Mouse (Mus musculus): Measurements from ENCODE around the gene Sult2b1. TPM values are rescaled to one million over a fixed set of nuclear protein-coding genes. Genes with fewer than 3 reads are reported as not detected.

The Sult2b1 gene
- polyA plus RNA-seq, 1 experiment from 2014 or later = 5.2 TPM

- Histone ChIP-seq H3K9me3 (no peaks in the 10 kb centered on the region), H3K4me3 (no peak overlapping the region; the same call in 1 of the 2 replicates), H3K4me2 (peak overlapping the region; percentile 88; the same call in 1 of the 2 replicates), H3K36me3 (peaks cover 57% of the 10 kb centered on the region), H3K4me1 (replicated peaks) (peaks cover 52% of the 10 kb centered on the region), H3K9ac (peak overlapping the region; percentile 96; the same call in 1 of the 2 replicates), H3K27me3 (no peaks in the 10 kb centered on the region), H3K27ac (no peak overlapping the region)
- no peak for ATAC-seq (ENCODE audit: low FRiP score)
- WGBS = 92% methylated on average over 16 of the region's 16 CpGs
Measured at GRCm38 (mm10) chr7:45719738-45720412, 64.6 kb downstream of the Sult2b1 start.

DNA sequence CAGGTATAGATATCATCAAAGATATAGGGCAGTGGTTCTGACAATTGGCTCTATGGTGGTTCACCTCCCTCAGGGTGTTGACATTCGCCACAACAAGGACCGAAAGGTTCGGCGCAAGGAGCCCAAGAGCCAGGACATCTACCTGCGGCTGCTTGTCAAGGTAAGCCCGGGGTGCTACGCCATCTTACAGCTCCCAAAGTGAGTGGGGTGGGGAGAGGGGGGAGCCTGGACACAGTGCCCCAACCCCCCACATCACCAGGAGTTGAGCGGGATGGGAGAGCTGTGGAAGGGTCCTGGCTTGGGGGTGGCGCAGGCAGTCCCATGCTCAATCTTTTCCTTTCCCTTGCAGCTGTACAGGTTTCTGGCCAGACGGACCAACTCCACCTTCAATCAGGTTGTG is 65.3 kb downstream of the Sult2b1 start:
- ATAC-seq (ENCODE audit: low FRiP score) = no peak
- WGBS = 84% methylated on average over 10 of the region's 10 CpGs
- H3K9ac ChIP-seq = peak overlapping the region; percentile 96
- H3K27me3 ChIP-seq = no peaks in the 10 kb centered on the region
- peak overlapping the region; percentile 88 for H3K4me2 ChIP-seq
- no peak overlapping the region for H3K27ac ChIP-seq
- peaks cover 59% of the 10 kb centered on the region for H3K4me1 ChIP-seq (replicated peaks)
- peak overlapping the region; percentile 86 for H3K4me3 ChIP-seq
- H3K36me3 ChIP-seq = peaks cover 50% of the 10 kb centered on the region
- no peaks in the 10 kb centered on the region for H3K9me3 ChIP-seq

- H3K4me1 ChIP-seq (replicated peaks) = peaks cover 64% of the 10 kb centered on the region
Measured at GRCm38 (mm10) chr7:45718331-45718730, 66.1 kb downstream of the Sult2b1 start.

GRCm38 (mm10) chr7:45717918-45718297 is 66.6 kb downstream of the Sult2b1 start, which contains the start of gene Sphk2:
TSS of gene Sphk2 (minus strand) at chr7:45718002.
- Histone ChIP-seq H3K4me3 (peak within 1 kb of the TSS; percentile 86), H3K9me3 (no peaks in the 10 kb centered on the region), H3K4me1 (replicated peaks) (peaks cover 64% of the 10 kb centered on the region), H3K27me3 (no peaks in the 10 kb centered on the region), H3K9ac (peak within 1 kb of the TSS; percentile 96), H3K36me3 (peaks cover 45% of the 10 kb centered on the region), H3K4me2 (peak within 1 kb of the TSS; percentile 94), H3K27ac (peak within 1 kb of the TSS; percentile 90)
- ATAC-seq (ENCODE audit: low FRiP score) = peak; percentile 65
- WGBS = 0% methylated on average over 41 of the region's 41 CpGs

More at GRCm38 (mm10) chr7:45718331-45718730, 66.1 kb downstream of the Sult2b1 start:
- Histone ChIP-seq H3K9ac (peak overlapping the region; percentile 96), H3K9me3 (no peaks in the 10 kb centered on the region), H3K4me3 (peak overlapping the region; percentile 86), H3K27me3 (no peaks in the 10 kb centered on the region), H3K36me3 (peaks cover 45% of the 10 kb centered on the region), H3K4me2 (peak overlapping the region; percentile 88), H3K27ac (peak overlapping the region; percentile 90)
- ATAC-seq (ENCODE audit: low FRiP score) = no peak
- under 1% methylated on average over 20 of the region's 20 CpGs for WGBS

- H3K4me1 ChIP-seq (replicated peaks) = peaks cover 69% of the 10 kb centered on the region
Measured at GRCm38 (mm10) chr7:45716952-45717917, 67.2 kb downstream of the Sult2b1 start.

DNA sequence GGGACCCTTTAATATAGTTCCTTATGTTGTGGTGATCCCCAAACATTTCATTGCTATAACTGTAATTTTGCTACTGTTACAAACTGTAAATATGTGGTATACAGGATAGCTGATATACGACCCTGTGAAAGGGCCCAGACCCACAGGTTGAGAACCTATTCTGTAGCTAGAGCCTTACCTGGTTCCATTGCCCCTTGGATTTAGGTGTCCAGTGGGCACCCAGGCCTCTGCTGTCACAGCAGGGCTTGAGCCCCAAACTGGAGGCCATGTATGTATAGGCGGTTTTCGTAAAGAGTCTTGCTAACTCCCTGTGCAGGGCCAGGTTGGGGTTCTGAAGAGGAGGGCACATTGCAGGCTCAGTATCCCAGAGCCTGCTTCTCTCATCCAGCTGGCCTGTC is 68.0 kb downstream of the Sult2b1 start:
- peak overlapping the region; percentile 81 for H3K9ac ChIP-seq
- H3K27ac ChIP-seq = no peak overlapping the region
- no peaks in the 10 kb centered on the region for H3K9me3 ChIP-seq
- H3K4me1 ChIP-seq (replicated peaks) = peaks cover 62% of the 10 kb centered on the region
- WGBS = 91% methylated on average over 3 of the region's 3 CpGs
- no peak for ATAC-seq (ENCODE audit: low FRiP score)
- no peaks in the 10 kb centered on the region for H3K27me3 ChIP-seq
- peaks cover 46% of the 10 kb centered on the region for H3K36me3 ChIP-seq
- H3K4me3 ChIP-seq = peak overlapping the region; percentile 86
- H3K4me2 ChIP-seq = peak overlapping the region; percentile 94

More at GRCm38 (mm10) chr7:45716952-45717917, 67.2 kb downstream of the Sult2b1 start:
- H3K4me3 ChIP-seq = peak overlapping the region; percentile 86
- peaks cover 46% of the 10 kb centered on the region for H3K36me3 ChIP-seq
- peak overlapping the region; percentile 81 for H3K9ac ChIP-seq
- H3K27ac ChIP-seq = peak overlapping the region; percentile 90
- no peaks in the 10 kb centered on the region for H3K27me3 ChIP-seq
- H3K4me2 ChIP-seq = peak overlapping the region; percentile 94
- peak; percentile 21 for ATAC-seq (ENCODE audit: low FRiP score)
- 10% methylated on average over 31 of the region's 31 CpGs for WGBS
- H3K9me3 ChIP-seq = no peaks in the 10 kb centered on the region

DNA sequence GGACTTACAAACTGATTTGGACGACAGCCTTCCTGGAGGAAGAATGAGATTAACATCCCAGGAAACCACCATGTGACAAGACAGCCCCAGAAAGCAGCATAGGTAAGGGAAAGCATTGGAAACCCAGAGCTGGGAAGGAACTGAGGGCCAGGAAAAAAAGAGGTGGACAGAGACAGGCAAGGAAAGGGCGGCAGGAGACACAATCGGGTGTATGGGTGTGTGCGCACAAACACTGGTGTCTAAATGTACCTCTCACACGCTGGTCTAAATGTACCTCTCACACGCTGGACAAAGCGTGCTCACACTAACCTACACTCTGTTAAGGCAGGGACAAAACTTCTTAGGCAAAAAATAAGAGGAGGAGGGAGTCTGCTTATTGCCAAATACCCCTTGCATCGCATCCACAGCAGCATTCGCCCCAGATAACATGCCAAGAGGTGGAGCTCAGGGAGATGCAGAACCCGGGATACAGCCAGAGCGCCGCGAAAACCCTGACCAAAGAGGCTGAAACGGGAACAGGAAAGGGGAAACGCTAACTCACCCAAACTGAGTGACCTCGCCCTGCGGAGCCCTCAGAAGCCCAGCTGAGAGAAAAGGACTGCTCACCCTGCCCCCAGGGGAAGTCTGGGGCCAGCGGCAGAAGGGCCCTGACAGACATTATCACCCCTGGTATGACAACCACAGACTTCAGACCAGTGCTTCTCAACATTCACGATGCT is 68.6 kb downstream of the Sult2b1 start:
- no peak for ATAC-seq (ENCODE audit: low FRiP score)
- Histone ChIP-seq H3K4me2 (peak overlapping the region; percentile 94), H3K9ac (peak overlapping the region; percentile 81), H3K36me3 (peaks cover 46% of the 10 kb centered on the region), H3K27ac (peak overlapping the region; percentile 78), H3K27me3 (no peaks in the 10 kb centered on the region), H3K4me3 (peak overlapping the region; percentile 86), H3K4me1 (replicated peaks) (peaks cover 56% of the 10 kb centered on the region), H3K9me3 (no peaks in the 10 kb centered on the region)
- whole genome bisulfite sequencing = 85% methylated on average over 19 of the region's 19 CpGs

DNA sequence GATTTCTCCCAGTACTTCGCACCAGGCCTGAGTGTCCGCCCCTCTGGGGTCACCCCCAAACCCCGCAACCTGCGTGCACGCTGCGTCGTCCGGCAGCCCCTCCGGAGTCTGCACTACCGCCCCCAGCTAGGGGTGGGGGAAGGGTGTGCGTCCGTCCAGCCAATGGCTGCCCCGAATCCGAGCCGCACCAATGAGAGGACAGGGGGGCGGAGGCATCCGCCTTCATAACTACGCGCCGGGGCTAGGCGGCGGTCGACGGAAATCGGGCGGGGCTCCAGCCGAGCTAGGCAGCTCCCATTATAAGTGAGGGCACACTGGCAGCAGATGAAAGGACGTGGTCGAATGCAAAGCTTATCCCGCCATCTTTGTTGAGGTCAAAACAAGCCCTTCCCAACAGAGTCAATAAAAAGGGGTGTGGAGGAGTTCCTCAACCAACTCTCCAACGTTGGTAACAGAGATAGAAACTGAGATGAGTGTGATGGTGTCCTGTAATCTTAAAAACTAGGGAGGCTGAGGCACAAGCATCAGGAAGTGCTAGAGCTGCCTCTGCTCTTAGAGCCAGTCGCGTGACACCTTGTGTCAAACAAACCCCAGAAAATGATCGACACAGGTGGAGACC is 69.3 kb downstream of the Sult2b1 start, which contains the start of gene Rpl18:
Gene Rpl18, plus strand, starts transcription at position 368 of the 619 bp plus-strand sequence.
- Histone ChIP-seq H3K4me3 (peak within 1 kb of the TSS; percentile 86), H3K4me1 (replicated peaks) (peaks cover 61% of the 10 kb centered on the region), H3K9me3 (no peaks in the 10 kb centered on the region), H3K36me3 (peaks cover 46% of the 10 kb centered on the region), H3K9ac (peak within 1 kb of the TSS; percentile 85), H3K27me3 (no peaks in the 10 kb centered on the region), H3K4me2 (peak within 1 kb of the TSS; percentile 94), H3K27ac (peak within 1 kb of the TSS; percentile 78)
- 7% methylated on average over 34 of the region's 34 CpGs for WGBS
- ATAC-seq (ENCODE audit: low FRiP score) = peak; percentile 92

- ATAC-seq (ENCODE audit: low FRiP score) = peak; percentile 58
- WGBS = 11% methylated on average over 14 of the region's 14 CpGs
- H3K36me3 ChIP-seq = peaks cover 46% of the 10 kb centered on the region
Measured at GRCm38 (mm10) chr7:45714630-45715089, 69.8 kb downstream of the Sult2b1 start.

GRCm38 (mm10) chr7:45713881-45714520 is 70.5 kb downstream of the Sult2b1 start:
- ATAC-seq (ENCODE audit: low FRiP score) = no peak
- Histone ChIP-seq H3K4me3 (peak overlapping the region; percentile 86), H3K27ac (no peak overlapping the region), H3K9ac (peak overlapping the region; percentile 85), H3K4me1 (replicated peaks) (peaks cover 62% of the 10 kb centered on the region), H3K4me2 (peak overlapping the region; percentile 94), H3K9me3 (no peaks in the 10 kb centered on the region), H3K27me3 (no peaks in the 10 kb centered on the region), H3K36me3 (peaks cover 40% of the 10 kb centered on the region)
- 75% methylated on average over 6 of the region's 6 CpGs for WGBS

More at GRCm38 (mm10) chr7:45714630-45715089, 69.8 kb downstream of the Sult2b1 start:
- Histone ChIP-seq H3K4me1 (replicated peaks) (peaks cover 62% of the 10 kb centered on the region), H3K9me3 (no peaks in the 10 kb centered on the region), H3K27ac (peak overlapping the region; percentile 77; the same call in 1 of the 2 replicates), H3K4me3 (peak overlapping the region; percentile 86), H3K27me3 (no peaks in the 10 kb centered on the region), H3K9ac (peak overlapping the region; percentile 85), H3K4me2 (peak overlapping the region; percentile 94)

GRCm38 (mm10) chr7:45713396-45713795 is 71.1 kb downstream of the Sult2b1 start:
- H3K27me3 ChIP-seq = no peaks in the 10 kb centered on the region
- peaks cover 40% of the 10 kb centered on the region for H3K36me3 ChIP-seq
- H3K9ac ChIP-seq = no peak overlapping the region
- peaks cover 62% of the 10 kb centered on the region for H3K4me1 ChIP-seq (replicated peaks)
- 93% methylated on average over 16 of the region's 16 CpGs for WGBS
- no peaks in the 10 kb centered on the region for H3K9me3 ChIP-seq
- H3K4me2 ChIP-seq = no peak overlapping the region
- H3K27ac ChIP-seq = no peak overlapping the region
- no peak for ATAC-seq (ENCODE audit: low FRiP score)
- H3K4me3 ChIP-seq = no peak overlapping the region

Measured in hindbrain, embryonic 13.5 days (tissue).